Mouse (Mus musculus): ENCODE measurements around the gene Spata13.
A peak's percentile ranks its signal among the peaks of the same experiment; 100 is the strongest.

DNA sequence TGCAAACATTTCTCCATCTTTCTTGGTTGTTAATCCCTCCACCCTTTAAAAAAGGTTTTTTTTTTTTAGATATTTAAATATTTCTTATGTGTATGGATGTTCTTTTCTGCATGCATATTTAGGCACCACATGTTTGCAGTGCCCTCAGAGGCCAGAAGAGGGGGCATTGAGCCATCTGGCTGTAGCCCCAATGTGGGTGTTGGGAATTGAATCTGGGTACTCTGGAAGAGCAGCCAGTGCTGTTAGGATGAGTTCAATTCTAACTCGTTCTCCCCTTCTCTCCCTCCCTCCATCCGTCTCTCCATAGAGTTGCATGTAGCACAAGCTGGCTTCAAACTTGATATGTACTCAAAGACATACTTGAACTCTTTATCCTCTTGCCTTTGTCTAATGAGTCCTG is 139.7 kb downstream of the Spata13 start:
- no peak for TF ChIP-seq EP300 (optimal IDR thresholded peaks at IDR 0.05)
- TF ChIP-seq CTCF (IDR thresholded peaks at IDR 0.05; ENCODE audit: low read depth) = peak; percentile 52
